Mouse (Mus musculus): ENCODE results near the gene Fgf12. TPM values are rescaled to one million over a fixed set of nuclear protein-coding genes. Genes with fewer than 3 reads are reported as not detected.

The Fgf12 gene
- polyA plus RNA-seq, 1 experiment from 2014 or later: 3.3 TPM

- 74% methylated on average over 3 of the region's 3 CpGs for WGBS
- H3K27me3 ChIP-seq (ENCODE audit: control insufficient read depth, insufficient read depth, low read length): no peaks in the 10 kb centered on the region
- ATAC-seq (replicated peaks; ENCODE audit: low FRiP score): no peak
Observed at GRCm38 (mm10) chr16:28539423-28539822, 213.4 kb downstream of the Fgf12 start.

GRCm38 (mm10) chr16:28517596-28518524 is 235.0 kb downstream of the Fgf12 start:
- no peak overlapping the region for H3K9ac ChIP-seq (ENCODE audit: low read length)
- DNase-seq (ENCODE audit: low spot score): peak; percentile 83
- no peaks in the 10 kb centered on the region for H3K27me3 ChIP-seq (ENCODE audit: control insufficient read depth, insufficient read depth, low read length)
- no peaks in the 10 kb centered on the region for H3K4me1 ChIP-seq (replicated peaks; ENCODE audit: control insufficient read depth, insufficient read depth, low read length)
- H3K27ac ChIP-seq (ENCODE audit: low read depth, low read length): no peak overlapping the region
- no peaks in the 10 kb centered on the region for H3K36me3 ChIP-seq (ENCODE audit: control insufficient read depth, insufficient read depth, low read length)
- no peak overlapping the region; the same call in 1 of the 2 replicates for H3K4me3 ChIP-seq (ENCODE audit: low read depth, low read length)
- 36% methylated on average over 21 of the region's 21 CpGs for WGBS
- H3K9me3 ChIP-seq (ENCODE audit: control insufficient read depth, low read length): no peaks in the 10 kb centered on the region
- ATAC-seq (replicated peaks; ENCODE audit: low FRiP score): peak; percentile 86
- H3K4me2 ChIP-seq (ENCODE audit: low read depth, low read length, severe bottlenecking): peak overlapping the region; percentile 42; the same call in 1 of the 2 replicates

More at GRCm38 (mm10) chr16:28539423-28539822, 213.4 kb downstream of the Fgf12 start:
- Histone ChIP-seq H3K9me3 (ENCODE audit: control insufficient read depth, low read length) (no peaks in the 10 kb centered on the region), H3K9ac (ENCODE audit: low read length) (no peak overlapping the region), H3K36me3 (ENCODE audit: control insufficient read depth, insufficient read depth, low read length) (no peaks in the 10 kb centered on the region), H3K27ac (ENCODE audit: low read depth, low read length) (no peak overlapping the region), H3K4me1 (replicated peaks; ENCODE audit: control insufficient read depth, insufficient read depth, low read length) (no peaks in the 10 kb centered on the region), H3K4me2 (ENCODE audit: low read depth, low read length, severe bottlenecking) (no peak overlapping the region), H3K4me3 (ENCODE audit: low read depth, low read length) (no peak overlapping the region)
- DNase-seq (ENCODE audit: low spot score): no peak

GRCm38 (mm10) chr16:28512446-28512845 is 240.4 kb downstream of the Fgf12 start:
- Histone ChIP-seq H3K27me3 (ENCODE audit: control insufficient read depth, insufficient read depth, low read length) (no peaks in the 10 kb centered on the region), H3K27ac (ENCODE audit: low read depth, low read length) (no peak overlapping the region), H3K9ac (ENCODE audit: low read length) (no peak overlapping the region), H3K36me3 (ENCODE audit: control insufficient read depth, insufficient read depth, low read length) (no peaks in the 10 kb centered on the region), H3K4me1 (replicated peaks; ENCODE audit: control insufficient read depth, insufficient read depth, low read length) (no peaks in the 10 kb centered on the region), H3K9me3 (ENCODE audit: control insufficient read depth, low read length) (no peaks in the 10 kb centered on the region), H3K4me2 (ENCODE audit: low read depth, low read length, severe bottlenecking) (no peak overlapping the region), H3K4me3 (ENCODE audit: low read depth, low read length) (no peak overlapping the region)
- no peak for DNase-seq (ENCODE audit: low spot score)
- no peak for ATAC-seq (replicated peaks; ENCODE audit: low FRiP score)
- WGBS: 84% methylated on average over 6 of the region's 6 CpGs

DNA sequence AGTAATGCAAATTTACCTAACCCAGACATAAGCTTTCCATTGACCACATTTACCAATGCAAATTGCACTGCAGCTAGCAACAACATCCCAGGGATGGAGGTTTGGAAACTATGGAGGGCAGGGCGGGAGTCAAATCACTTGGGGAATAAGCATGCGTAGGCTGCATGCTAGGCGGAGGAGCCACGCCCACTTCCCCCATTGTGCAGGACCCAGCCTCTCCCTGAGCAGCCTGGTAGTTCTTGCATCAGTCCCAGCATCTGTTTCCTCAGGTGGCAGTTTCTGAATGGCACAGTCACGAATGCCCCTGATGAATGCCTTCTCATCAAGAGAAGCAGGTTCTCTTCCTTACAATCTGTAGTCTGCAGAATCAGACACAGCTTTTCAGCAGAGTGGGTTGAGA is 241.5 kb downstream of the Fgf12 start:
- Histone ChIP-seq H3K27ac (ENCODE audit: low read depth, low read length) (no peak overlapping the region), H3K9ac (ENCODE audit: low read length) (no peak overlapping the region), H3K36me3 (ENCODE audit: control insufficient read depth, insufficient read depth, low read length) (no peaks in the 10 kb centered on the region), H3K4me3 (ENCODE audit: low read depth, low read length) (no peak overlapping the region), H3K4me1 (replicated peaks; ENCODE audit: control insufficient read depth, insufficient read depth, low read length) (no peaks in the 10 kb centered on the region), H3K27me3 (ENCODE audit: control insufficient read depth, insufficient read depth, low read length) (no peaks in the 10 kb centered on the region), H3K9me3 (ENCODE audit: control insufficient read depth, low read length) (no peaks in the 10 kb centered on the region), H3K4me2 (ENCODE audit: low read depth, low read length, severe bottlenecking) (no peak overlapping the region)
- no peak for ATAC-seq (replicated peaks; ENCODE audit: low FRiP score)
- 34% methylated on average over 5 of the region's 5 CpGs for WGBS
- no peak for DNase-seq (ENCODE audit: low spot score)

DNA sequence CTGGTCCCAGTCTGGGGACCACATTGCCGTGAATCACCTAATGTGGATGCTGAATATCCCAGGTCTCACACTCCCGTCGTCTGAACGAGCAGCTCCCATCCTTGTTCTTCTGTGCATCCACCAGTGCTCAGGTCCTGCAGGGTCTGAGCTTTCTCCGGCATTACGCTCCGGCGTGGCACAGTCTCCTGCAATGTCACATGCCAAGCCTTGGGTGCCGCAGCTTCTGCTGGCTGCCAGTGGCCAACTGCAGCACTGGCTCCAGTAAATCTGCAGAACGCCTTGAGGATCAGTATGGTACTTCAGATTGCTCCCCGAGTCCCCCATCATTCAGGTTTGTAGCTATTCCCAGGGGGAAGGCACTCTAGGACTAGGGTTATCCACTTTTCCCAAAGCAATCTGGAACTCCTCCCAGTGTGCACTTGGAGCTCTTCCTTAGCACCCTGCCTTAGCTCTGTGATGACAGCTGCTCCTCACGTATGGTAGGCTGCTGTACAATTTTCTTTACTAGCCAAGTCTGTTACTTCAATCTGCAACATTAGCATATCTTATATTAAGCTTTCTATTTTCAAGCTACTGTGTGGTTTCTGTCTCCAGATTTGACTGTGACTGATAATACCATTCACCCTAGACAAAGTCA is 254.8 kb downstream of the Fgf12 start:
- DNase-seq (ENCODE audit: low spot score) (no peak), ATAC-seq (replicated peaks; ENCODE audit: low FRiP score) (no peak)
- no peaks in the 10 kb centered on the region for H3K27me3 ChIP-seq (ENCODE audit: control insufficient read depth, insufficient read depth, low read length)
- no peak overlapping the region for H3K27ac ChIP-seq (ENCODE audit: low read depth, low read length)
- H3K4me1 ChIP-seq (replicated peaks; ENCODE audit: control insufficient read depth, insufficient read depth, low read length): no peaks in the 10 kb centered on the region
- H3K9me3 ChIP-seq (ENCODE audit: control insufficient read depth, low read length): no peaks in the 10 kb centered on the region
- WGBS: 87% methylated on average over 12 of the region's 12 CpGs
- no peak overlapping the region for H3K9ac ChIP-seq (ENCODE audit: low read length)
- H3K4me3 ChIP-seq (ENCODE audit: low read depth, low read length): no peak overlapping the region
- H3K4me2 ChIP-seq (ENCODE audit: low read depth, low read length, severe bottlenecking): no peak overlapping the region
- H3K36me3 ChIP-seq (ENCODE audit: control insufficient read depth, insufficient read depth, low read length): no peaks in the 10 kb centered on the region

DNA sequence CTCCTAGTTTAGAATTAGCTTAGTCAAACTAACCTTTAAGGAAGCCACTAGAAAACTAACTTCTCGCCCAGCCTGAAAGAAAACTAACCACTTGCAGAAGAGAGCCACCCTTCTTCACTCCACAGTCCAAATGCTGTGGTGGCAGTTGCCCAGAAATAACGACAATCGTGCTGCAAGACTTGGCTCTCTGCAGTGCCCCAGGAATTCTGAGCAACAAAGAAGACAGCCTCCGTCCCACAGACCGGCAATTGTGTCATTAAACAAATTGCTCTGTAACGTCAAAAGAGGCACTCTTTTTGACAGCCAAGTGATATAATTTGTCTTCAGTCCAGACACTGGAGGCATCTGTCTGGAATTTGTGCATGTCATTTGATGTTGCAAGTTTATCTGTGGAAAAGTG is 261.2 kb downstream of the Fgf12 start:
- 40% methylated on average over 6 of the region's 6 CpGs for WGBS
- H3K36me3 ChIP-seq (ENCODE audit: control insufficient read depth, insufficient read depth, low read length): no peaks in the 10 kb centered on the region
- no peaks in the 10 kb centered on the region for H3K9me3 ChIP-seq (ENCODE audit: control insufficient read depth, low read length)
- no peak overlapping the region for H3K27ac ChIP-seq (ENCODE audit: low read depth, low read length)
- no peaks in the 10 kb centered on the region for H3K27me3 ChIP-seq (ENCODE audit: control insufficient read depth, insufficient read depth, low read length)
- H3K4me2 ChIP-seq (ENCODE audit: low read depth, low read length, severe bottlenecking): no peak overlapping the region
- no peaks in the 10 kb centered on the region for H3K4me1 ChIP-seq (replicated peaks; ENCODE audit: control insufficient read depth, insufficient read depth, low read length)
- ATAC-seq (replicated peaks; ENCODE audit: low FRiP score) (no peak), DNase-seq (ENCODE audit: low spot score) (no peak)
- no peak overlapping the region for H3K4me3 ChIP-seq (ENCODE audit: low read depth, low read length)
- H3K9ac ChIP-seq (ENCODE audit: low read length): no peak overlapping the region

DNA sequence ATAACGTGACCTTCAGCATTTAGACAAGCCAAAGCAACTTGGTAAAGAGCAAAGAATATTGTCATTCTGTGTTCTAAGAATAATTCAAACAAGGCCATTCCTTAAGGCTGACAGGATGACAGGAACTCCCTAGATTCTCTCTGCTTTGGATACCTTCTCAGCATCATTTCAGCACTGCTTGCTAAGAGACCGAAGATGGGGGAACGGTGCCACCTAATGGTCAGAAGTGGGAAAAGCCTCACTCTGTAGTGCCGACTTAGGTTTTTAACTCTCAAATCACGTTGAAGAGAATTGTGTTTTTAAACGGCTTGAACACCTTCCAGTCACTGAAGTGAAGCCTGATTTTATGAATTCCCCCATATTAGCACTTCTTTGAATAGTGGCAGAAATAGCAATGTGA is 262.4 kb downstream of the Fgf12 start:
- Histone ChIP-seq H3K36me3 (ENCODE audit: control insufficient read depth, insufficient read depth, low read length) (no peaks in the 10 kb centered on the region), H3K27ac (ENCODE audit: low read depth, low read length) (no peak overlapping the region), H3K9ac (ENCODE audit: low read length) (no peak overlapping the region), H3K4me2 (ENCODE audit: low read depth, low read length, severe bottlenecking) (no peak overlapping the region), H3K9me3 (ENCODE audit: control insufficient read depth, low read length) (no peaks in the 10 kb centered on the region), H3K27me3 (ENCODE audit: control insufficient read depth, insufficient read depth, low read length) (no peaks in the 10 kb centered on the region), H3K4me3 (ENCODE audit: low read depth, low read length) (no peak overlapping the region), H3K4me1 (replicated peaks; ENCODE audit: control insufficient read depth, insufficient read depth, low read length) (no peaks in the 10 kb centered on the region)
- DNase-seq (ENCODE audit: low spot score) (peak; percentile 83), ATAC-seq (replicated peaks; ENCODE audit: low FRiP score) (peak; percentile 90)
- 8% methylated on average over 6 of the region's 6 CpGs for WGBS

DNA sequence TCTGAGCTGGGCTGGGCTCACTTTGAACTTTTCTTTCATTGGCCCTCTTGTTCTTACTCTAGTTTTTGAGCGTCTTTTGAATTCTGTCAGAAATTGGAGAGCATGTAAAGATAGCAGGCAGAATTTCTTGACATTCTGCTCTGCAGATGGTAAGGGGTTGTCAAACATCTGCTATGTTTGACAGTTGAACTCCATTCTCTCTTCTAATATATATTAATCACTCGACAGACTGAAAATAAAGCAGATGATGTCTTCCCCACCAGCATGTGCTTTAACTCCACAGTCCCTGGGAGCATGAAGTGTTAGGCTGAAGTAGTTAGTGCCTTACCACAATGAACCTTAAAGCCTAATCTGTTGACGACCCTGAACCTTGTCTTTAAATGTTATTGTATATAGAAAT is 267.9 kb downstream of the Fgf12 start:
- DNase-seq (ENCODE audit: low spot score): no peak
- ATAC-seq (replicated peaks; ENCODE audit: low FRiP score): no peak
- Histone ChIP-seq H3K9me3 (ENCODE audit: control insufficient read depth, low read length) (no peaks in the 10 kb centered on the region), H3K4me2 (ENCODE audit: low read depth, low read length, severe bottlenecking) (no peak overlapping the region), H3K9ac (ENCODE audit: low read length) (no peak overlapping the region), H3K4me3 (ENCODE audit: low read depth, low read length) (no peak overlapping the region), H3K36me3 (ENCODE audit: control insufficient read depth, insufficient read depth, low read length) (no peaks in the 10 kb centered on the region), H3K27ac (ENCODE audit: low read depth, low read length) (no peak overlapping the region), H3K27me3 (ENCODE audit: control insufficient read depth, insufficient read depth, low read length) (no peaks in the 10 kb centered on the region), H3K4me1 (replicated peaks; ENCODE audit: control insufficient read depth, insufficient read depth, low read length) (no peaks in the 10 kb centered on the region)
- WGBS: 89% methylated on average over 3 of the region's 3 CpGs
